Mouse (Mus musculus): ENCODE measurements around the gene Ssr1. TPM values are rescaled to one million over a fixed set of nuclear protein-coding genes. Genes with fewer than 3 reads are reported as not detected.
A peak's percentile ranks its signal among the peaks of the same experiment; 100 is the strongest.

Gene Ssr1
- 130 and 131 TPM in 2 replicates for polyA plus RNA-seq (2015; fragmentation: Nextera tagmentation; extraction: Ambion mirVana)

- Histone ChIP-seq H3K27me3 (no peaks in the 10 kb centered on the region), H3K9ac (peak within 1 kb of the TSS; percentile 88), H3K36me3 (peaks cover 18% of the 10 kb centered on the region), H3K27ac (replicated peaks) (peak within 1 kb of the TSS; percentile 91), H3K9me3 (replicated peaks) (no peaks in the 10 kb centered on the region), H3K4me3 (replicated peaks) (peak within 1 kb of the TSS; percentile 77), H3K4me2 (replicated peaks) (peak within 1 kb of the TSS; percentile 62), H3K4me1 (no peaks in the 10 kb centered on the region)
- WGBS, result under 1% methylated on average over 89 of the region's 89 CpGs
- peak; percentile 95 for ATAC-seq (ENCODE audit: insufficient number of reproducible peaks, low FRiP score, low TSS enrichment, low read depth)
Observed at GRCm38 (mm10) chr13:37993704-37994404, at the start of gene Ssr1. TSS of gene Ssr1 (minus strand) at chr13:37994217.

- 41% methylated on average over 12 of the region's 12 CpGs for WGBS
- Histone ChIP-seq H3K4me2 (replicated peaks) (peak overlapping the region; percentile 87), H3K27me3 (no peaks in the 10 kb centered on the region), H3K4me3 (replicated peaks) (peak overlapping the region; percentile 84), H3K9ac (peak overlapping the region; percentile 80), H3K9me3 (replicated peaks) (no peaks in the 10 kb centered on the region), H3K36me3 (peaks cover 27% of the 10 kb centered on the region), H3K4me1 (peaks cover 17% of the 10 kb centered on the region), H3K27ac (replicated peaks) (no peak overlapping the region)
- no peak for ATAC-seq (ENCODE audit: insufficient number of reproducible peaks, low FRiP score, low TSS enrichment, low read depth)
Observed at GRCm38 (mm10) chr13:38037811-38038210, 43.8 kb upstream of the Ssr1 start.

GRCm38 (mm10) chr13:38037044-38037687 lies 43.1 kb upstream of the Ssr1 start, which contains the start of gene Cage1:
TSS of gene Cage1 (minus strand) at chr13:38037069.
- Histone ChIP-seq H3K36me3 (peaks cover 22% of the 10 kb centered on the region), H3K4me3 (replicated peaks) (peak within 1 kb of the TSS; percentile 84)
- WGBS, result under 1% methylated on average over 47 of the region's 47 CpGs

GRCm38 (mm10) chr13:38036343-38037043 lies 42.5 kb upstream of the Ssr1 start, which contains the start of gene Riok1:
TSS of gene Riok1 (plus strand) at chr13:38036995.
- H3K9me3 ChIP-seq (replicated peaks), result no peaks in the 10 kb centered on the region
- peak within 1 kb of the TSS; percentile 84 for H3K4me3 ChIP-seq (replicated peaks)
- H3K36me3 ChIP-seq, result peaks cover 15% of the 10 kb centered on the region
- H3K27ac ChIP-seq (replicated peaks), result peak within 1 kb of the TSS; percentile 83
- H3K4me1 ChIP-seq, result peaks cover 17% of the 10 kb centered on the region
- WGBS, result 7% methylated on average over 37 of the region's 37 CpGs
- H3K9ac ChIP-seq, result peak within 1 kb of the TSS; percentile 80
- peak within 1 kb of the TSS; percentile 87 for H3K4me2 ChIP-seq (replicated peaks)
- H3K27me3 ChIP-seq, result no peaks in the 10 kb centered on the region
- peak; percentile 49 for ATAC-seq (ENCODE audit: insufficient number of reproducible peaks, low FRiP score, low TSS enrichment, low read depth)

More at GRCm38 (mm10) chr13:38037044-38037687, 43.1 kb upstream of the Ssr1 start, which contains the start of gene Cage1:
- Histone ChIP-seq H3K27me3 (no peaks in the 10 kb centered on the region), H3K27ac (replicated peaks) (peak within 1 kb of the TSS; percentile 83), H3K9ac (peak within 1 kb of the TSS; percentile 80), H3K4me2 (replicated peaks) (peak within 1 kb of the TSS; percentile 87), H3K4me1 (peaks cover 17% of the 10 kb centered on the region), H3K9me3 (replicated peaks) (no peaks in the 10 kb centered on the region)
- ATAC-seq (ENCODE audit: insufficient number of reproducible peaks, low FRiP score, low TSS enrichment, low read depth), result peak; percentile 92

GRCm38 (mm10) chr13:38028407-38028806 lies 34.4 kb upstream of the Ssr1 start:
- WGBS, result 86% methylated on average over 4 of the region's 4 CpGs
- Histone ChIP-seq H3K9me3 (replicated peaks) (no peaks in the 10 kb centered on the region), H3K4me3 (replicated peaks) (no peak overlapping the region), H3K27ac (replicated peaks) (no peak overlapping the region), H3K4me1 (no peaks in the 10 kb centered on the region), H3K36me3 (no peaks in the 10 kb centered on the region), H3K9ac (no peak overlapping the region), H3K4me2 (replicated peaks) (no peak overlapping the region), H3K27me3 (no peaks in the 10 kb centered on the region)
- no peak for ATAC-seq (ENCODE audit: insufficient number of reproducible peaks, low FRiP score, low TSS enrichment, low read depth)

GRCm38 (mm10) chr13:38027618-38028248 lies 33.7 kb upstream of the Ssr1 start:
- H3K9ac ChIP-seq, result no peak overlapping the region
- no peak overlapping the region for H3K4me3 ChIP-seq (replicated peaks)
- no peaks in the 10 kb centered on the region for H3K9me3 ChIP-seq (replicated peaks)
- H3K36me3 ChIP-seq, result no peaks in the 10 kb centered on the region
- WGBS, result 57% methylated on average over 6 of the region's 6 CpGs
- no peaks in the 10 kb centered on the region for H3K27me3 ChIP-seq
- no peaks in the 10 kb centered on the region for H3K4me1 ChIP-seq
- H3K27ac ChIP-seq (replicated peaks), result no peak overlapping the region
- ATAC-seq (ENCODE audit: insufficient number of reproducible peaks, low FRiP score, low TSS enrichment, low read depth), result no peak
- no peak overlapping the region for H3K4me2 ChIP-seq (replicated peaks)

GRCm38 (mm10) chr13:38025874-38026273 lies 31.9 kb upstream of the Ssr1 start:
- Histone ChIP-seq H3K27ac (replicated peaks) (no peak overlapping the region), H3K4me3 (replicated peaks) (no peak overlapping the region), H3K27me3 (no peaks in the 10 kb centered on the region), H3K4me2 (replicated peaks) (no peak overlapping the region), H3K9me3 (replicated peaks) (no peaks in the 10 kb centered on the region), H3K9ac (no peak overlapping the region), H3K36me3 (no peaks in the 10 kb centered on the region), H3K4me1 (no peaks in the 10 kb centered on the region)
- no peak for ATAC-seq (ENCODE audit: insufficient number of reproducible peaks, low FRiP score, low TSS enrichment, low read depth)
- WGBS, result 40% methylated on average over 4 of the region's 4 CpGs

- H3K4me3 ChIP-seq (replicated peaks), result no peak overlapping the region
- no peaks in the 10 kb centered on the region for H3K36me3 ChIP-seq
- no peaks in the 10 kb centered on the region for H3K9me3 ChIP-seq (replicated peaks)
- ATAC-seq (ENCODE audit: insufficient number of reproducible peaks, low FRiP score, low TSS enrichment, low read depth), result no peak
- H3K27me3 ChIP-seq, result no peaks in the 10 kb centered on the region
- no peak overlapping the region for H3K9ac ChIP-seq
- WGBS, result 69% methylated on average over 3 of the region's 3 CpGs
- H3K4me1 ChIP-seq, result no peaks in the 10 kb centered on the region
- no peak overlapping the region for H3K27ac ChIP-seq (replicated peaks)
- no peak overlapping the region for H3K4me2 ChIP-seq (replicated peaks)
Observed at GRCm38 (mm10) chr13:38018791-38019190, 24.8 kb upstream of the Ssr1 start.

GRCm38 (mm10) chr13:38015591-38015990 lies 21.6 kb upstream of the Ssr1 start:
- Histone ChIP-seq H3K4me3 (replicated peaks) (no peak overlapping the region), H3K4me1 (no peaks in the 10 kb centered on the region), H3K27ac (replicated peaks) (no peak overlapping the region), H3K9me3 (replicated peaks) (no peaks in the 10 kb centered on the region), H3K9ac (no peak overlapping the region), H3K4me2 (replicated peaks) (no peak overlapping the region), H3K27me3 (no peaks in the 10 kb centered on the region), H3K36me3 (no peaks in the 10 kb centered on the region)
- no peak for ATAC-seq (ENCODE audit: insufficient number of reproducible peaks, low FRiP score, low TSS enrichment, low read depth)
- WGBS, result 90% methylated on average over 4 of the region's 4 CpGs

GRCm38 (mm10) chr13:38012436-38012835 lies 18.4 kb upstream of the Ssr1 start:
- Histone ChIP-seq H3K4me2 (replicated peaks) (no peak overlapping the region), H3K36me3 (no peaks in the 10 kb centered on the region), H3K27me3 (no peaks in the 10 kb centered on the region), H3K4me3 (replicated peaks) (no peak overlapping the region), H3K9ac (no peak overlapping the region), H3K9me3 (replicated peaks) (no peaks in the 10 kb centered on the region), H3K4me1 (no peaks in the 10 kb centered on the region), H3K27ac (replicated peaks) (no peak overlapping the region)
- no peak for ATAC-seq (ENCODE audit: insufficient number of reproducible peaks, low FRiP score, low TSS enrichment, low read depth)
- 78% methylated on average over 5 of the region's 5 CpGs for WGBS

GRCm38 (mm10) chr13:38010444-38010910 lies 16.5 kb upstream of the Ssr1 start:
- no peak overlapping the region for H3K9ac ChIP-seq
- H3K4me3 ChIP-seq (replicated peaks), result no peak overlapping the region
- no peaks in the 10 kb centered on the region for H3K4me1 ChIP-seq
- no peak overlapping the region for H3K27ac ChIP-seq (replicated peaks)
- H3K36me3 ChIP-seq, result no peaks in the 10 kb centered on the region
- no peak overlapping the region for H3K4me2 ChIP-seq (replicated peaks)
- no peak for ATAC-seq (ENCODE audit: insufficient number of reproducible peaks, low FRiP score, low TSS enrichment, low read depth)
- no peaks in the 10 kb centered on the region for H3K27me3 ChIP-seq
- no peaks in the 10 kb centered on the region for H3K9me3 ChIP-seq (replicated peaks)
- 80% methylated on average over 5 of the region's 5 CpGs for WGBS
